Mouse (Mus musculus) left cerebral cortex, postnatal 14 days (tissue): ENCODE results near the gene Stab1. TPM values are rescaled to one million over a fixed set of nuclear protein-coding genes. Genes with fewer than 3 reads are reported as not detected.
A peak's percentile ranks its signal among the peaks of the same experiment; 100 is the strongest.

Experiments used
- DNase-seq, 2 experiments: peaks; one replicate each; pipeline ENCODE4 v3.0.0; 2021 to 2022; ENCODE audit warnings: low spot score in 2 of 2, mixed read lengths in 1 of 2
- intact Hi-C: fragments of 180-260 bp; cut with DNase I; formaldehyde crosslinking; loops from one replicate; pipeline ENCODE4 v1.15.1; 2025
- total RNA-seq, 2 experiments: library from RNA; stranded (reverse); gene quantifications; 2 replicates each; pipeline ENCODE4 v1.2.3; 2021

The Stab1 gene
- total RNA-seq, 2 experiments from 2014 or later, result 26.8 to 31.4 TPM

GRCm38 (mm10) chr14:31171821-31172220, 3.4 kb upstream of the Stab1 start:
- no peak for DNase-seq
- intact Hi-C loops, result no loop called here

GRCm38 (mm10) chr14:31171386-31171785, 2.9 kb upstream of the Stab1 start:
- intact Hi-C loops, result no loop called here
- no peak for DNase-seq

- DNase-seq, result no peak
- intact Hi-C loops, result no loop called here
Measured at GRCm38 (mm10) chr14:31170963-31171362, 2.5 kb upstream of the Stab1 start.

GRCm38 (mm10) chr14:31169508-31169907, 1.1 kb upstream of the Stab1 start:
- no peak for DNase-seq
- intact Hi-C loops, result no loop called here

- DNase-seq, result no peak
- intact Hi-C loops, result no loop called here
Measured at GRCm38 (mm10) chr14:31166827-31167226, 1.6 kb downstream of the Stab1 start.

- DNase-seq, result peak; percentile 26 to 54
- intact Hi-C loops, result no loop called here
Measured at GRCm38 (mm10) chr14:31165991-31166630, 2.3 kb downstream of the Stab1 start.

- intact Hi-C loops, result no loop called here
Measured at GRCm38 (mm10) chr14:31165458-31165857, 3.0 kb downstream of the Stab1 start.

GRCm38 (mm10) chr14:31165010-31165409, 3.4 kb downstream of the Stab1 start:
- DNase-seq, result no peak
- intact Hi-C loops, result no loop called here

More at GRCm38 (mm10) chr14:31165458-31165857, 3.0 kb downstream of the Stab1 start:
- DNase-seq, result no peak

- intact Hi-C loops, result no loop called here
Measured at GRCm38 (mm10) chr14:31164067-31164466, 4.4 kb downstream of the Stab1 start.

GRCm38 (mm10) chr14:31161638-31162037, 6.8 kb downstream of the Stab1 start:
- DNase-seq, result no peak
- intact Hi-C loops, result no loop called here

More at GRCm38 (mm10) chr14:31164067-31164466, 4.4 kb downstream of the Stab1 start:
- DNase-seq, result no peak

- intact Hi-C loops, result no loop called here
Measured at GRCm38 (mm10) chr14:31161191-31161590, 7.2 kb downstream of the Stab1 start.

GRCm38 (mm10) chr14:31160196-31161150, 8.0 kb downstream of the Stab1 start:
- intact Hi-C loops, result no loop called here
- no peak for DNase-seq

More at GRCm38 (mm10) chr14:31161191-31161590, 7.2 kb downstream of the Stab1 start:
- DNase-seq, result no peak

- no peak for DNase-seq
- intact Hi-C loops, result no loop called here
Measured at GRCm38 (mm10) chr14:31145694-31146093, 22.7 kb downstream of the Stab1 start.

GRCm38 (mm10) chr14:31141011-31141410, 27.4 kb downstream of the Stab1 start:
- intact Hi-C loops, result no loop called here
- DNase-seq, result no peak

GRCm38 (mm10) chr14:31140141-31140540, 28.3 kb downstream of the Stab1 start:
- DNase-seq, result no peak
- intact Hi-C loops, result no loop called here

- DNase-seq, result no peak
- intact Hi-C loops, result no loop called here
Measured at GRCm38 (mm10) chr14:31139666-31140065, 28.8 kb downstream of the Stab1 start.

GRCm38 (mm10) chr14:31138897-31139429, 29.5 kb downstream of the Stab1 start:
- no peak for DNase-seq
- intact Hi-C loops, result no loop called here

- DNase-seq, result no peak
- intact Hi-C loops, result no loop called here
Measured at GRCm38 (mm10) chr14:31138219-31138896, 30.1 kb downstream of the Stab1 start.

GRCm38 (mm10) chr14:31137791-31138190, 30.6 kb downstream of the Stab1 start:
- DNase-seq, result no peak
- intact Hi-C loops, result no loop called here

GRCm38 (mm10) chr14:31137281-31137595, 31.2 kb downstream of the Stab1 start:
- DNase-seq, result no peak
- intact Hi-C loops, result no loop called here
